Mouse (Mus musculus): Measurements from ENCODE around the gene Ophn1. TPM values are rescaled to one million over a fixed set of nuclear protein-coding genes. Genes with fewer than 3 reads are reported as not detected.

The Ophn1 gene
- polyA plus RNA-seq, 1 experiment: 4.4 TPM

GRCm38 (mm10) chrX:98628666-98629404 lies 262.0 kb downstream of the Ophn1 start:
- Histone ChIP-seq H3K4me1 (ENCODE audit: control insufficient read depth, insufficient read depth, low read length) (no peaks in the 10 kb centered on the region), H3K9ac (ENCODE audit: low read depth, poor library complexity, severe bottlenecking) (no peak overlapping the region), H3K4me3 (ENCODE audit: low read depth, low read length) (no peak overlapping the region), H3K9me3 (replicated peaks; ENCODE audit: control insufficient read depth, insufficient read depth, low read length, poor library complexity, severe bottlenecking) (no peaks in the 10 kb centered on the region), H3K27ac (ENCODE audit: insufficient read depth, low read length) (no peak overlapping the region), H3K27me3 (ENCODE audit: control insufficient read depth, insufficient read depth, low read length, poor library complexity, severe bottlenecking) (no peaks in the 10 kb centered on the region), H3K36me3 (ENCODE audit: control insufficient read depth, insufficient read depth, low read length, poor library complexity, severe bottlenecking) (no peaks in the 10 kb centered on the region)
- no peak for TF ChIP-seq CTCF (IDR thresholded peaks at IDR 0.05; ENCODE audit: low read depth, low read length)
- no peak for TF ChIP-seq EP300 (IDR thresholded peaks at IDR 0.05; ENCODE audit: insufficient read depth, low read depth, low read length)

GRCm38 (mm10) chrX:98618865-98619264 lies 272.0 kb downstream of the Ophn1 start:
- TF ChIP-seq CTCF (IDR thresholded peaks at IDR 0.05; ENCODE audit: low read depth, low read length) (no peak), EP300 (IDR thresholded peaks at IDR 0.05; ENCODE audit: insufficient read depth, low read depth, low read length) (no peak), POLR2A (IDR thresholded peaks at IDR 0.05; ENCODE audit: insufficient read depth, low read length) (no peak)

GRCm38 (mm10) chrX:98617426-98617825 lies 273.4 kb downstream of the Ophn1 start:
- no peak overlapping the region for H3K4me3 ChIP-seq (ENCODE audit: low read depth, low read length)
- no peaks in the 10 kb centered on the region for H3K4me1 ChIP-seq (ENCODE audit: control insufficient read depth, insufficient read depth, low read length)
- TF ChIP-seq EP300 (IDR thresholded peaks at IDR 0.05; ENCODE audit: insufficient read depth, low read depth, low read length): no peak
- TF ChIP-seq CTCF (IDR thresholded peaks at IDR 0.05; ENCODE audit: low read depth, low read length): no peak
- no peak for TF ChIP-seq POLR2A (IDR thresholded peaks at IDR 0.05; ENCODE audit: insufficient read depth, low read length)

More at GRCm38 (mm10) chrX:98618865-98619264, 272.0 kb downstream of the Ophn1 start:
- Histone ChIP-seq H3K36me3 (ENCODE audit: control insufficient read depth, insufficient read depth, low read length, poor library complexity, severe bottlenecking) (no peaks in the 10 kb centered on the region), H3K9me3 (replicated peaks; ENCODE audit: control insufficient read depth, insufficient read depth, low read length, poor library complexity, severe bottlenecking) (no peaks in the 10 kb centered on the region), H3K4me3 (ENCODE audit: low read depth, low read length) (no peak overlapping the region), H3K9ac (ENCODE audit: low read depth, poor library complexity, severe bottlenecking) (no peak overlapping the region), H3K27ac (ENCODE audit: insufficient read depth, low read length) (no peak overlapping the region), H3K4me1 (ENCODE audit: control insufficient read depth, insufficient read depth, low read length) (no peaks in the 10 kb centered on the region), H3K27me3 (ENCODE audit: control insufficient read depth, insufficient read depth, low read length, poor library complexity, severe bottlenecking) (no peaks in the 10 kb centered on the region)

GRCm38 (mm10) chrX:98574201-98574600 lies 316.6 kb downstream of the Ophn1 start:
- TF ChIP-seq EP300 (IDR thresholded peaks at IDR 0.05; ENCODE audit: insufficient read depth, low read depth, low read length) (no peak), POLR2A (IDR thresholded peaks at IDR 0.05; ENCODE audit: insufficient read depth, low read length) (no peak), CTCF (IDR thresholded peaks at IDR 0.05; ENCODE audit: low read depth, low read length) (no peak)
- Histone ChIP-seq H3K4me3 (ENCODE audit: low read depth, low read length) (no peak overlapping the region), H3K27me3 (ENCODE audit: control insufficient read depth, insufficient read depth, low read length, poor library complexity, severe bottlenecking) (no peaks in the 10 kb centered on the region), H3K4me1 (ENCODE audit: control insufficient read depth, insufficient read depth, low read length) (no peaks in the 10 kb centered on the region), H3K36me3 (ENCODE audit: control insufficient read depth, insufficient read depth, low read length, poor library complexity, severe bottlenecking) (no peaks in the 10 kb centered on the region), H3K27ac (ENCODE audit: insufficient read depth, low read length) (no peak overlapping the region), H3K9ac (ENCODE audit: low read depth, poor library complexity, severe bottlenecking) (no peak overlapping the region), H3K9me3 (replicated peaks; ENCODE audit: control insufficient read depth, insufficient read depth, low read length, poor library complexity, severe bottlenecking) (no peaks in the 10 kb centered on the region)

More at GRCm38 (mm10) chrX:98617426-98617825, 273.4 kb downstream of the Ophn1 start:
- H3K36me3 ChIP-seq (ENCODE audit: control insufficient read depth, insufficient read depth, low read length, poor library complexity, severe bottlenecking): no peaks in the 10 kb centered on the region
- no peaks in the 10 kb centered on the region for H3K9me3 ChIP-seq (replicated peaks; ENCODE audit: control insufficient read depth, insufficient read depth, low read length, poor library complexity, severe bottlenecking)
- H3K27ac ChIP-seq (ENCODE audit: insufficient read depth, low read length): no peak overlapping the region
- no peak overlapping the region for H3K9ac ChIP-seq (ENCODE audit: low read depth, poor library complexity, severe bottlenecking)
- H3K27me3 ChIP-seq (ENCODE audit: control insufficient read depth, insufficient read depth, low read length, poor library complexity, severe bottlenecking): no peaks in the 10 kb centered on the region

GRCm38 (mm10) chrX:98546458-98546857 lies 344.4 kb downstream of the Ophn1 start:
- TF ChIP-seq EP300 (IDR thresholded peaks at IDR 0.05; ENCODE audit: insufficient read depth, low read depth, low read length): peak; percentile 80
- no peak for TF ChIP-seq CTCF (IDR thresholded peaks at IDR 0.05; ENCODE audit: low read depth, low read length)
- no peak for TF ChIP-seq POLR2A (IDR thresholded peaks at IDR 0.05; ENCODE audit: insufficient read depth, low read length)
- Histone ChIP-seq H3K27ac (ENCODE audit: insufficient read depth, low read length) (peak overlapping the region; percentile 89), H3K4me3 (ENCODE audit: low read depth, low read length) (no peak overlapping the region), H3K9ac (ENCODE audit: low read depth, poor library complexity, severe bottlenecking) (no peak overlapping the region), H3K27me3 (ENCODE audit: control insufficient read depth, insufficient read depth, low read length, poor library complexity, severe bottlenecking) (no peaks in the 10 kb centered on the region), H3K4me1 (ENCODE audit: control insufficient read depth, insufficient read depth, low read length) (no peaks in the 10 kb centered on the region), H3K36me3 (ENCODE audit: control insufficient read depth, insufficient read depth, low read length, poor library complexity, severe bottlenecking) (no peaks in the 10 kb centered on the region), H3K9me3 (replicated peaks; ENCODE audit: control insufficient read depth, insufficient read depth, low read length, poor library complexity, severe bottlenecking) (no peaks in the 10 kb centered on the region)

GRCm38 (mm10) chrX:98515329-98515728 lies 375.5 kb downstream of the Ophn1 start:
- Histone ChIP-seq H3K36me3 (ENCODE audit: control insufficient read depth, insufficient read depth, low read length, poor library complexity, severe bottlenecking) (no peaks in the 10 kb centered on the region), H3K4me1 (ENCODE audit: control insufficient read depth, insufficient read depth, low read length) (no peaks in the 10 kb centered on the region), H3K27me3 (ENCODE audit: control insufficient read depth, insufficient read depth, low read length, poor library complexity, severe bottlenecking) (no peaks in the 10 kb centered on the region), H3K9ac (ENCODE audit: low read depth, poor library complexity, severe bottlenecking) (no peak overlapping the region), H3K9me3 (replicated peaks; ENCODE audit: control insufficient read depth, insufficient read depth, low read length, poor library complexity, severe bottlenecking) (no peaks in the 10 kb centered on the region), H3K4me3 (ENCODE audit: low read depth, low read length) (no peak overlapping the region), H3K27ac (ENCODE audit: insufficient read depth, low read length) (no peak overlapping the region)
- no peak for TF ChIP-seq EP300 (IDR thresholded peaks at IDR 0.05; ENCODE audit: insufficient read depth, low read depth, low read length)
- no peak for TF ChIP-seq CTCF (IDR thresholded peaks at IDR 0.05; ENCODE audit: low read depth, low read length)
- no peak for TF ChIP-seq POLR2A (IDR thresholded peaks at IDR 0.05; ENCODE audit: insufficient read depth, low read length)

Measured in ES-Bruce4 (cell line).